Mouse (Mus musculus) bone marrow macrophage, adult 2 months (primary cell): Measurements from ENCODE around the gene Pde4d.

ENCODE experiments used
- CTCF ChIP-seq: IDR thresholded peaks from 2 replicates; pipeline ENCODE4 v1.5.1; 2012; ENCODE audit warnings: low read depth, mild to moderate bottlenecking, low read length, moderate library complexity
- POLR2A ChIP-seq: IDR thresholded peaks from 2 replicates; pipeline ENCODE4 v1.6.1; 2012; ENCODE audit warnings: mild to moderate bottlenecking, low read depth, low read length, borderline replicate concordance

DNA sequence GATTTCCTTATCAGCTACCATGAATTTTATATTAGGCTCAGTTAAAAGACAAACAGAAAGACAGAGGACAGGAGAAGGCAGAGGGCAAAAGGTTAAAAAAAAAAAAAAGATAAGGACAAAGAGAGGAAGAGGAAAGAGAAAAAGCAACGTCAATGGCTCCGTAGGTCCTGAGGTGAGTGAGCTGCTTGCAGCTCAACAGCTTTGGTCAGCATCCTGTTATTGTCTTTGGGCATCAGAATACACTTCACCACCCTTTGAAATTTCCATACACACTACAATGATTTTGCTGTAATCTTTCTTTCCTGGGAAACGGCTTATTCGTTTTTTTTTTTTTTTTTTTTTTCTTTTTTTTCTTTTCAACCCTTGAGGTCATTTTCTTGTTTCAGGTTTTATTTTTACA lies 788.9 kb downstream of the Pde4d start:
- no peak for TF ChIP-seq CTCF
- TF ChIP-seq POLR2A: no peak
